Mouse (Mus musculus) retina, embryonic 14.5 days (tissue): ENCODE results near the gene 3425401B19Rik.

ENCODE experiments used
- DNase-seq: peaks from one replicate; pipeline ENCODE4 v3.0.0-alpha.2; 2015; ENCODE audit warnings: low spot score

3425401B19Rik gene

GRCm38 (mm10) chr14:32659781-32660180 is 25.3 kb downstream of the 3425401B19Rik start:
- no peak for DNase-seq

DNA sequence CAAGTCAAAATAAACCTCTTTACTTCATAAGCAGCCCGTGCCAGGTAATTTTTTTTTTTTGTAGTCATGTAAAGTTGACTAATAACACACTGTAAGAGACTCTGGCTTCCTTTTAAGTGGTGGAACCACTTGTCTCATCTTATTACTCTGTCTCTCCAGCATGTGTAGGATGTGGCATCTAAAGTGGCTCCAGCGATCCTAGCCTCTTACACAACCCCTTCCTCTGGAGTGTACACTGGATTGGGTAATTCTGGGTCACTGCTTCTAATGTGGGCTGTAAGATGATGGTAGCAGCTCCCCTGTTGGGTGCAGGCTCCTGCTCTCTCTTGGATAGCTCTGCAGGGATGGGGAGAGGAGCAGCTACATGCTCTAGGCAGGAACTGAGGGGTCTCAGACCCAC is 46.6 kb downstream of the 3425401B19Rik start:
- no peak for DNase-seq

- peak; percentile 63 for DNase-seq
Observed at GRCm38 (mm10) chr14:32634015-32634682, 50.9 kb downstream of the 3425401B19Rik start.

DNA sequence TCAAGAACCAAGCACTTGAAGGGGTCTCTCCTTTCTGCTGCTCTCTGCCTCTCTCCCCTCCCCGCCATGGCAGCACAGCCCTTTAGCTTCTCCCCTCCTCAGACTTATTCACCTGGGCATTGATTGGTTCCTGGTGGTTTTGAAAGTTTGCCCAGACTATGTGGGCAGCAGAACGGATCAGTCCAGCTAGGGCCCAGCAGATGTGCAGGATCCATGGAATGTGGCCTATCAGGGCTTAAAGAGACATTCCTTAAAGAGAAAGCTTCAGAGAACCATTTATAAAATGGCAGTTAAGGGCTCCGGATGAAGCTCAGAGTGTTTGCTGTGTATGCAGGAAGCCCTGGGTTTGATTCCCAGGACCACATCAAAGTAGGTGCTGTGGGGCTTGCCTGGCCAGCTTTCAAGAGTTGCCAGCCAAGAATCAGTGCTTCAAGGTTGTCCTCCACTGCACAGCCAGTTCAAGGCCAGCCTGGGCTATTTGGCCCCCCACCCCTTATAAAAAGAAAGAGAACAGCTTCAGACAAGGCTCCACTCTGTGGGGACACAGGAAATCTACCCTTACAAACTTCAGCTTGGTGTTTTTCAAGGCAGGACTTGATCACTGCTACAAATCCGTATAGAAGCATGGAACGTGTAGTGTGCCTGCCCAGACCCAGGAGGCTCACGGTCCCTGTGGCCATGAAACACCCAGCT is 52.0 kb downstream of the 3425401B19Rik start:
- no peak for DNase-seq

DNA sequence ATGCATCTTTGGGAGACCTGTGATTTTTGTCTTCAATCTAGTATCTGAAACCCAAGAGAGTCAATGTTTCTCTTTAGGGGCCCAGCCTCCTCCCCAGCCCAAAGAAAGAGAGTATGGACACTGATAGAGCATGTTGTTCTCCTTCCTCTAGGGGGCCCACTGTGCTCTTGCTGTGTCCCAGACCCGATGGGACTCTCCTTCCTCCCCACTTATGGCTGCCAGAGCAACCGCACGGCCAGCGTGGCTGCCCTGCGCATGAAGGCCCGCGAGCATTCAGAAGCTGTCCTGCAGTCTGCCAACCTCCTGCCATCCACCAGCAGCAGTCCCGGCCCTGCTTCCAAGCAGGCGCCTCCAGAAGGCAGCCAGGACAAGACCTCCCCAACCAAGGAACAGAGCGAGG is 56.5 kb downstream of the 3425401B19Rik start:
- DNase-seq = no peak

DNA sequence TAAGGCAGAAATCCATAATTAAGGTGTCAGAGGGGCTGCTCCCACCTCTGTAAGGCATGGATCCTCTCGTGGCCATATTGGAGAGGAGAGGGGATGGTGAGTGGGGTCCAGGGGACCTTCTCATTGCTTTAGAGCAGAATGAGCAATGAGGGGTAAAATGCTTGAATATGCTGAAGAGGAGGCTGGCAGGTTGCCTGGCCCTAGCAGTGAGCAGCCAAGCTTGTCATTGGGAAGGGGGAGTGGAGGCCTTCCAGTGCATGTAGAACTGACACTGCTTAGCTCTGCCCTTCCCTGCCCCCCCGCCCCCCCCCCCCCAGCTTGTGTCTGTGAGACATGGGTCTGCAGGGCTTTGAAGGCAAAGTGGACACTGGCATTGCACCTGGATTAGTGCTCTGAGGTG is 57.8 kb downstream of the 3425401B19Rik start:
- no peak for DNase-seq

- no peak for DNase-seq
Observed at GRCm38 (mm10) chr14:32624811-32625210, 60.3 kb downstream of the 3425401B19Rik start.

DNA sequence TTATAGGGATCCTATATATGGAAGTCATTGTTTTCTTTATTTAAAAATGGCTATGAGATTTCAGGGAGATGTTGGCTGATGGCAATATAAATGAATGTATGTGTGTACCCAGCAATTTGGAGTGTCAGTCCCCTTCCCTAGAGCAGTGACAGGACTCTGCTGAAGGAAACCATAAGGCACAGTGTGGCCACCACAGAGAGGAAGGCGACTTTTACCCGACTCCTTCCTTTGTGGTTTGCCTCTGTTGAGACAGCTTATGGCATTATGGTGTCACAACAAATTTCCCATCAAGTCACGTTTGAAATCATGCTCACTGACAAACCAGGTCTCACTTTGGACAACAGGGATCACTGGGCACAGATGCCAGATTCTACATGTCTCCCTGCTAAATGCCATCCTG is 60.8 kb downstream of the 3425401B19Rik start:
- no peak for DNase-seq

DNA sequence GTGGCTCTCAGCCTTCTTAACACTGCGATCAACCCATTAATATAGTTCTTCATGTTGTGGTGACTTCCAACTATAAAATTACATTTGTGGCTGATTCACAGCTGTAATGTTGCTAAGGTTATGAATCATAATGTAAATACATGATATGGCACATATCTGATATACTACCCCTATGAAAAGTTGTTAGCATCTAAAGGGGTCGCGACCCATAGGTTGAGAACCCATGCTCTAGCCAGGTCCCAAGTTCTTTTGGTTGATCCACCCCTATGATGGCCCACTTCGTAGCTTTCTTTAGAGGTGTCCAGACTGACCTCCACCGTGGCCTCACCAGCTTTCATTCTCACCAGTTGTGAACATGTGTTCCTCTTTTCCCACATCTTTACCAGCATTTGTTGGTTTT is 67.8 kb downstream of the 3425401B19Rik start:
- DNase-seq = no peak

DNA sequence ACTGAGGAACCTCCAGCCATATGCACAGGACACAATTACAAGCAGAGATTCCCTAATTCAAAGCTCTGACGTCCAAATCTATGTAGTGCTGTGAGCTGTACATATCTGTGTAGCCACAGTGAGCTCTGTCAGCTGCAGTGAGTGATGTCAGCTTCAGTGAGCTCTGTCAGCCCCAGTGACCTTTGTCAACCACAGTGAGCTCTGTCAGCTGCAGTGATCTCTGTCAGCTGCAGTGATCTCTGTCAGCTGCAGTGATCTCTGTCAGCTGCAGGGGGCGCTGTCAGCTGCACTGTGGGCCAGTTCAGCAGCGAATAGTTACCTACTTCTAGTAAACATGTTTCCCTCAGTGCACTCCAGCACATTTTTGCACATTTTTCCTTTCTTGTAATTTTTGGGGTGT is 75.7 kb downstream of the 3425401B19Rik start:
- DNase-seq = peak; percentile 58
